Mouse (Mus musculus) intestine, embryonic 14.5 days (tissue): ENCODE results near the gene Naxd. TPM values are rescaled to one million over a fixed set of nuclear protein-coding genes. Genes with fewer than 3 reads are reported as not detected.

Source experiments
- ATAC-seq: fragments of 200-750 bp; cut with Nextera tagmentation; replicated peaks from 2 replicates; pipeline ENCODE4 v1.8.0; 2017; ENCODE audit warnings: low read depth, moderate number of reproducible peaks, moderate TSS enrichment, moderate library complexity; ENCODE audit not compliant: low FRiP score, low TSS enrichment
- DNase-seq: peaks from one replicate; pipeline ENCODE4 v3.0.0-alpha.2; 2018; ENCODE audit warnings: low spot score
- H3K27ac ChIP-seq: fragments of 300-500 bp; sonication (generic); 2 replicates; pipeline ENCODE4 v1.5.1; 2014; ENCODE audit warnings: low read depth, mild to moderate bottlenecking, control low read depth
- H3K27me3 ChIP-seq: fragments of 300-500 bp; sonication (generic); replicated peaks from 2 replicates; pipeline ENCODE4 v1.6.1; 2014; ENCODE audit warnings: low read length, control low read depth; ENCODE audit not compliant: control insufficient read depth, insufficient read depth
- H3K36me3 ChIP-seq: fragments of 300-500 bp; sonication (generic); 2 replicates; pipeline ENCODE4 v1.6.1; 2014; ENCODE audit warnings: low read length, control low read depth; ENCODE audit not compliant: control insufficient read depth, insufficient read depth
- H3K4me1 ChIP-seq: fragments of 300-500 bp; sonication (generic); replicated peaks from 2 replicates; pipeline ENCODE4 v1.6.1; 2014; ENCODE audit warnings: low read length, control low read depth, mixed read lengths; ENCODE audit not compliant: control insufficient read depth, insufficient read depth
- H3K4me2 ChIP-seq: fragments of 300-500 bp; sonication (generic); 2 replicates; pipeline ENCODE4 v1.6.1; 2014; ENCODE audit warnings: low read length
- H3K4me3 ChIP-seq: fragments of 300-500 bp; sonication (generic); 2 replicates; pipeline ENCODE4 v1.5.1; 2014; ENCODE audit warnings: low read depth, low read length, control low read depth, mixed read lengths
- H3K9ac ChIP-seq: fragments of 300-500 bp; sonication (generic); 2 replicates; pipeline ENCODE4 v1.6.1; 2014; ENCODE audit warnings: mild to moderate bottlenecking, low read length
- H3K9me3 ChIP-seq: fragments of 300-500 bp; sonication (generic); 2 replicates; pipeline ENCODE4 v1.6.1; 2016; ENCODE audit warnings: low read length, control low read depth; ENCODE audit not compliant: control insufficient read depth
- WGBS: fragments of 180-500 bp; shearing (Covaris S2); extraction: QIAGEN DNeasy Blood & Tissue Kit; methylation state at CpG from one replicate; pipeline ENCODE4 v1.1.7; 2014; 5-methylcytosine and 5-hydroxymethylcytosine counted together
- polyA plus RNA-seq: library from polyadenylated mRNA; unstranded; fragments of >200 nt; fragmentation: Nextera tagmentation; extraction: Ambion mirVana; gene quantifications from 2 replicates; pipeline ENCODE4 v1.2.1, GENCODE M21; 2014

Naxd gene
- 109 and 111 TPM in 2 replicates for polyA plus RNA-seq

GRCm38 (mm10) chr8:11497017-11497990, at the start of gene Naxd:
Gene Naxd, plus strand, starts transcription at chr8:11497506.
- 3% methylated on average over 71 of the region's 73 CpGs for WGBS
- Histone ChIP-seq H3K36me3 (peaks cover 2% of the 10 kb centered on the region; the same call in 1 of the 2 replicates), H3K9me3 (no peaks in the 10 kb centered on the region), H3K9ac (peak within 1 kb of the TSS; percentile 84), H3K4me1 (peaks cover 10% of the 10 kb centered on the region), H3K4me3 (peak within 1 kb of the TSS; percentile 95), H3K27me3 (no peaks in the 10 kb centered on the region), H3K4me2 (peak within 1 kb of the TSS; percentile 65), H3K27ac (peak within 1 kb of the TSS; percentile 65)
- peak; percentile 92 for DNase-seq
- ATAC-seq: peak; percentile 96

GRCm38 (mm10) chr8:11447910-11448570, 49.3 kb upstream of the Naxd start:
- H3K36me3 ChIP-seq: peaks cover 42% of the 10 kb centered on the region
- ATAC-seq: no peak

GRCm38 (mm10) chr8:11450184-11451113, 46.9 kb upstream of the Naxd start:
- no peak overlapping the region for H3K27ac ChIP-seq
- H3K9ac ChIP-seq: no peak overlapping the region
- H3K4me1 ChIP-seq: peaks cover 8% of the 10 kb centered on the region
- no peak overlapping the region for H3K4me3 ChIP-seq
- 25% methylated on average over 8 of the region's 8 CpGs for whole genome bisulfite sequencing
- ATAC-seq (0 out of 2 replicates have a peak, but pooled peaks have one; percentile 38), DNase-seq (no peak)
- peaks cover 28% of the 10 kb centered on the region for H3K36me3 ChIP-seq
- H3K9me3 ChIP-seq: no peaks in the 10 kb centered on the region
- no peaks in the 10 kb centered on the region for H3K27me3 ChIP-seq
- H3K4me2 ChIP-seq: no peak overlapping the region

More at GRCm38 (mm10) chr8:11447910-11448570, 49.3 kb upstream of the Naxd start:
- no peaks in the 10 kb centered on the region for H3K9me3 ChIP-seq
- H3K9ac ChIP-seq: no peak overlapping the region
- no peaks in the 10 kb centered on the region for H3K27me3 ChIP-seq
- H3K4me3 ChIP-seq: no peak overlapping the region
- no peak overlapping the region for H3K4me2 ChIP-seq
- no peak overlapping the region for H3K27ac ChIP-seq
- 93% methylated on average over 23 of the region's 23 CpGs for WGBS
- no peak for DNase-seq
- H3K4me1 ChIP-seq: peaks cover 8% of the 10 kb centered on the region

GRCm38 (mm10) chr8:11452152-11452551, 45.2 kb upstream of the Naxd start:
- 88% methylated on average over 1 of the region's 1 CpGs for WGBS
- no peak overlapping the region for H3K4me3 ChIP-seq
- H3K9ac ChIP-seq: no peak overlapping the region
- H3K4me2 ChIP-seq: no peak overlapping the region
- peaks cover 8% of the 10 kb centered on the region for H3K4me1 ChIP-seq
- no peak overlapping the region for H3K27ac ChIP-seq
- peaks cover 17% of the 10 kb centered on the region for H3K36me3 ChIP-seq
- no peaks in the 10 kb centered on the region for H3K27me3 ChIP-seq
- DNase-seq: no peak
- ATAC-seq: no peak
- no peaks in the 10 kb centered on the region for H3K9me3 ChIP-seq

DNA sequence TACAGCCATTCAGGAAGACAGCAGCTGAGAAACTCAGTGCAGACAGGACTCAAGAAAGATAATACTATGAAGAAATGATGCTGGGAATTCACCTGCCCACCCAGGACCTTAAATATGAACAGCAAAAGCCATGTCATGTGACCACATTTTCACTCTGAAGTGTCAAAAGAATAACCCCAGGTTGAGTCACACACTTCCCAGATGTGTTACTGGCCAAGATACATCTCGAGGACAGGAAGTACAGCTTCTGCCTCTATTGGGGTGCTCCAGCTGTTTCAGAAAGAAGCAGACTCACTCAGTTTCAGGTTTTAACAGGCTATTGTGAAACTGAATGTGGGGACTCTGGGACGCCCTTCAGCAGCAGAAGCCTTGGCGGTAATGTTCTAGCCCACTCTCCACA, 44.7 kb upstream of the Naxd start:
- no peak overlapping the region for H3K9ac ChIP-seq
- peaks cover 13% of the 10 kb centered on the region for H3K36me3 ChIP-seq
- 69% methylated on average over 3 of the region's 3 CpGs for WGBS
- H3K9me3 ChIP-seq: no peaks in the 10 kb centered on the region
- DNase-seq: no peak
- H3K4me2 ChIP-seq: no peak overlapping the region
- no peaks in the 10 kb centered on the region for H3K27me3 ChIP-seq
- no peak overlapping the region for H3K27ac ChIP-seq
- H3K4me1 ChIP-seq: peaks cover 8% of the 10 kb centered on the region
- no peak overlapping the region for H3K4me3 ChIP-seq
- ATAC-seq: no peak

- Histone ChIP-seq H3K4me3 (no peak overlapping the region), H3K36me3 (peaks cover 10% of the 10 kb centered on the region), H3K9ac (no peak overlapping the region), H3K27me3 (no peaks in the 10 kb centered on the region), H3K27ac (no peak overlapping the region), H3K9me3 (no peaks in the 10 kb centered on the region), H3K4me1 (peaks cover 10% of the 10 kb centered on the region), H3K4me2 (no peak overlapping the region)
- DNase-seq (no peak), ATAC-seq (no peak)
- WGBS: 69% methylated on average over 4 of the region's 4 CpGs
Measured at GRCm38 (mm10) chr8:11452974-11453373, 44.3 kb upstream of the Naxd start.

DNA sequence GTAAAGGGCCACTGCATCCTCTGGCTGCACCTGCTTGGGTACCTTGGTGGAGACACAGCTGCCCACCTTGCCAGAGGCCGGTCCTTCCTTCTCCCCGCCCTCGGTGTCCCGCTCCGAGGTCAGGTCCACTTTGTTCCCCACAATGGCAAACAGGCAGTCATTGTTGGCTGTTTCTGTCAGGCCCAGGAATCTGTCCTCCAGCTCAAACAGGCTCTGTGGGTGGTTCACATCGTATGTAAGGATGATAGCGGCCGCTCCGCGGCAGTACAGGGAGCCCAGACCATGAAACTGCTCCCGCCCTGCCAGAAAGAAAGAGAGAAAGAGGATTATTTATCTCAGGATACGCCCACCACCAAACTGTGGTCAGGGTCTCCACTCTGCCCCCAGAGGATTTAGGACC, 43.1 kb upstream of the Naxd start:
- WGBS: 74% methylated on average over 12 of the region's 12 CpGs
- no peak for ATAC-seq

DNA sequence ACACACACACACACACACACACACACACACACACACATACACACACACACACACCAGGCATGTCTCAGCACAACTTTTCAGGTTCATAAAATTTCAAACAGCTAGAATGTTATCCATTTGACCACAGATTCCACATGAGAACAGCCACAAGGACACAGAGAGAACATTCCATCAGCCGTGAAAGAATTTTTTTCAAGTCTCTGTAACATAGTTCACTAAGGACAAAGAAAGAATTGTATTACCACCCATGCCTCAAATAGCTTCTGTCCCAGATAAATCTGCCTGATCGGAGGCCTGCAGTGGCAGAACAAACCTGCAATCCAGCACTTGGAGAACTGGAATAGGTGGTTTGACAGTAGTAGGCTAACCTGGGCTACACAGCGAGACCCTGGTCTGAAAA, 40.0 kb upstream of the Naxd start:
- H3K4me1 ChIP-seq: 0 out of 2 replicates have a peak, but pooled peaks cover 13% of the 10 kb centered on the region
- ATAC-seq (no peak), DNase-seq (no peak)
- no peaks in the 10 kb centered on the region for H3K9me3 ChIP-seq
- 62% methylated on average over 3 of the region's 3 CpGs for WGBS
- H3K9ac ChIP-seq: no peak overlapping the region
- no peaks in the 10 kb centered on the region for H3K27me3 ChIP-seq
- H3K36me3 ChIP-seq: no peaks in the 10 kb centered on the region
- no peak overlapping the region for H3K4me2 ChIP-seq
- no peak overlapping the region for H3K4me3 ChIP-seq
- H3K27ac ChIP-seq: no peak overlapping the region

More for the DNA sequence above, 43.1 kb upstream of the Naxd start:
- peaks cover 21% of the 10 kb centered on the region for H3K4me1 ChIP-seq
- no peak overlapping the region for H3K4me3 ChIP-seq
- no peaks in the 10 kb centered on the region for H3K9me3 ChIP-seq
- H3K9ac ChIP-seq: no peak overlapping the region
- no peak overlapping the region for H3K4me2 ChIP-seq
- no peaks in the 10 kb centered on the region for H3K27me3 ChIP-seq
- no peaks in the 10 kb centered on the region for H3K36me3 ChIP-seq
- no peak overlapping the region for H3K27ac ChIP-seq
- no peak for DNase-seq
